Mouse (Mus musculus): ENCODE results near the gene Ifit1bl1.

DNA sequence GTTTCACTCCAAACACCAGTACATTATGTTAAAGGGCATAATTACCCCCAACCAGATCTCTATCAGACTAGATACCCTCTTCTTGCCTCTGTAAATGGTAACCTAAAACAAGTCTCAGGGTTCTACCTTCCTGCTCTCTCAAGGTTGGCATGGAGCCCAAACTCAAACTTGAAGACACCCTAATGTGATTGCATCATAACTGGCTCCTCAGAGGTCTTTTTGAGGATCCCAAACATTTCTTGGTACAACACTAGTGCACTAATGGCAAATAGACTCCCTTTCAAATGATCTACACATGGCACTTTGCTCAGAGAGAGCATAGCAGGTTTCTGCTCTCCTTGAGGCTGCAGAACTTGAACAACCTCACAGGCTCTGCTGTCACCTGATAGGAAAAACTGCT is 4.9 kb downstream of the Ifit1bl1 start:
- TF ChIP-seq CTCF (IDR thresholded peaks at IDR 0.05; ENCODE audit: control insufficient read depth, insufficient read depth, low read length) (no peak), POLR2A (IDR thresholded peaks at IDR 0.05; ENCODE audit: borderline replicate concordance, control insufficient read depth, low read depth, low read length) (no peak)

Measured in bone marrow, adult 2 months (tissue).